Mouse (Mus musculus) cerebellum, postnatal 36 days (tissue): ENCODE measurements around the gene Htr1a.

ENCODE experiments used
- DNase-seq, 2 experiments: peaks; one replicate each; pipeline ENCODE4 v3.0.0; 2021 to 2022; ENCODE audit warnings: mixed read lengths in 2 of 2

Htr1a gene

DNA sequence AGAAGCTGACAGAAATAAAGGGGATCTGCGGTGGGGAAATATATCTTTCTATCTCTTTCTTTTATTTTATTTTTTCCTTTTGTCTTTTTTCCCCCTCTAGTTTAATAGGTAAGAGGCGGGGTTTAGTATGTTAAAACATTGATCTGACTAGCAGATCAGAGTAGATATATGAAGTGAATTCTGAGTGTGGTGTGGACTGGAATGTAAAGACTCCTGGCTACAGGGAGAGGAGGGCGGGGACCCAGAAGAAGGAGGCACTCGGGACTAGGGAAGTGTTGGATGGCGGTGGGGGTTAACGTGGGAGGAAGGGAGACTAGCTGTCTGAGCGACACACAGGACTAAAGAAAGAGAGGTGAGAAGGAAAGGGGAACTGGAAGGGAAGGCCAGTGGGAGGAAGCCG is at the start of gene Htr1a:
Gene Htr1a, plus strand, starts transcription at position 301 of the 400 bp plus-strand sequence.
- DNase-seq: no peak

DNA sequence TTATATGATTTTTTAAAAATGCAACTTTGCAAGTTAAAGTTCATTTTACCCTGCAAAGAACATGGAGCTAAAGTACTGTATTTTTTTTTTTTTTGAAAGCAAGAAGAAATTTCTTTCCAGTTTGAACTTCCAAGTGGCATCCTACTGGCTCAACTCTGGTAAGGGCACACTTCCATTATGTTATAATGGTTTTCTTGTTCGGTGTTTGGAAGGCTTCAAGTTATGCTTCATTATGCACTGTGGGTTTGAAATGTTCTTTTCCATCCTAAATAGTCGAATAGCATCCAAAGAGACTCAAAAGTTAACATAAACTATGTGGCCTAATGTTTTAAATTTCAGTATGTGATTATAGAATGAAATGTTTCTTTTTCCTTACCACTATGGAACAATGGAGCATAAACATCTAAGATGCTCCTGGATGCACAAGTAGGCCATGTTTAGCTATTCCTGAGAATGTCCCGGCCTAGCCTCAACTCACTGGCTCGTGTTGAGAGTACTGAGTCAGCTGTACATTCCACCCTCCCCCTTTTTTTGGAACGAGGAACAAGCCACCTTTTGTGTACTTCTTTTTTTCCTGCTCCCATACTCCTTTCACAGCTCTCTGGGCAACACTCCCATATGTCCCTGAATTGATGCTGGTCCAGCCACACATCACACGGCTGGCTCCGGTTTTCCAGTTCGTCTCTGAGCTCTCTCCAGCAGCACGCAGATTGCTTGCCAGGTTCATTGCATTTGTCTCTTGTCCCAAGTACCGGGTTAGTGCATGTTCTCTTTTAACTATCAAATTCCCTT is 31.7 kb upstream of the Htr1a start:
- DNase-seq: peak in 1 of 2 experiments; percentile 2

DNA sequence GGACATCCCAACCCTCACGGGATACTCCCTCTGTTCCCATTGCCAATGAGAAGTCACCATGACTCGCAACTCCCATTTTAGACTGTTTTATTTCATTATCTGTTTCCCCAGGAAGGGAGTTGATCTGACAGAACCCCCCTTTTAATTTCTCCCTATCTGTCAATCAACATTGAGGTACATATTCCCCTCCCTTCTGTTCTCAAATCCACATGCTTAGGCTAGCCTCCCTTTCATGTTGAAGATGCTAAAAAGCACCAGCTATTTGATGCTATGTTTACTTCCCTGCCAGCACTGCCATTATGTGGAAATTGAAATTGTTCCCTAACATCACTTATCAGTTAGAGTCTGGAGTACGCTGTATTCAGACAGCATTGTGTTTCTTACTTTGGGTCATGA is 31.1 kb upstream of the Htr1a start:
- no peak for DNase-seq

DNA sequence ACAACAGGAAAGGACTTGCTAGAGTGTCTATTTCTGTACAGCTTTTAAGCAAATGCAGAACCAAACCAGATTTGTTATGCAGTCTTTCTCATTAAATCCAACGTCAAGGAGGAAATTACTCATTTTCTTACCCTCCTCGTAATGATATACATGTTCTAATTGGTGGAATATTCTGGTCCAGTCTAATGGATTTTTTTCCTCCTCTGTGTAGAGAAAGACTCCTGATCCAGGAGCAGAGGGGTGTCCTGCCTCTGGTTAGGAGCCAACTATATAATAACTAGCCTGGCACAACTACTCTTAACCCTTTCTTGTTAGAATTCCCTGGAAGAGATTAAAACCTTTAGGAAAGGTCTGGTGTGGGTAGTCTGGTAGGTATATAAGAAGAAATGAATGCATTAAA is 10.3 kb upstream of the Htr1a start:
- no peak for DNase-seq

DNA sequence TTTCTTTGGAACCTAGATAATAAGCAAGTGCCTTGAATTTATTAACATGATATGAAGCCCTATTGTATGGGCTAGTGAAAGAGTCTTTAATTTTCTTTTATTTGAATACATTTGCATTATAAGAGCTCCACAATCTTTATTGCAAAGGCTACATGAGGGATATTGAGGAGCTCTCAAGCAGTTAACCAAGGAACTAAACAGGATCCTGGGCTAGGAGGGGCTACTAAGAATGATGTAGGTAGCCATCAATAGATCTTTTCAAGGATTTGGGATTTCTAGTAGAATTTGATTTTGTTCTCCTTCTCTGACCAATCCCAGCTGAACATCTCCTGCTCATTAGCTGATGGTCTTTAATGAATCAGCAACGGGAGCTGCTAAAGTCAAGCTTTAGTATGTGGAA is 9.8 kb upstream of the Htr1a start:
- DNase-seq: no peak

DNA sequence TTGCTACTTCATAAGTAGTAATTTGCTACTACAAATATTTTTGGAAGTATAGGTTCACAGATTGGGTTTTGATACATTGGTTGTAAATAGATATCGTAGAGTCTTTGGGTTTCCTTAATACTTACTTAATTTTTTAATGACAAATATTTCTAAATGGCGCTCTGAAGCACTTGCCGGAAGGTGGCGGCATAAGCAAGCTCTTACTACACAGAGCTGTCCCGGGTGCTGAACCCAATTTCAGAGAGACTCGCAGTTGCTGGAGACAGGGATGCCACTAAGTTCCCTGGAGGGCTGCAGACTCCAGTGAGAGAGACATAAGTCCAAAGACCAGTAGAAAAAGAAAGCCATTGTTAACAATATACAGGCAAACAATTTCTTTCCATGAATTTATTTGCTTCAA is 863 bp upstream of the Htr1a start:
- peak; percentile 26 to 27 for DNase-seq

DNA sequence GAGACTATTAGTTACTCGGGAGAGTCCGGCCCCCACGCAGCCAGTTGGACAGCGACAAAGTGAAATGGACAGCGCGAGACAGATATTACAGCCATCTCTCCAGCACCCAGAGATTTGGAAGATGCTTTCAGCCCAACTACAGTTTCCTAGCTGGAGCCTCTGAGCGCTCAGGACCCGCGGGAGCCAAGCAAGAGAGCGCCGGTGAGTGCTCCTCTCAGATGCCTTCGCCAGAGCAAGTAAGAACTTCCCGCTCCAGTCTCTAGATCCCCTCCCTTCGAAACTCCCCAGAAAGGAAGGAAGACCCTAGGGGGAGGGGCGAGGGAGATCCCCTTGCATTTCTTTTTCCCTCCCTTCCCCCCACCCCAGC is 415 bp downstream of the Htr1a start:
- no peak for DNase-seq

DNA sequence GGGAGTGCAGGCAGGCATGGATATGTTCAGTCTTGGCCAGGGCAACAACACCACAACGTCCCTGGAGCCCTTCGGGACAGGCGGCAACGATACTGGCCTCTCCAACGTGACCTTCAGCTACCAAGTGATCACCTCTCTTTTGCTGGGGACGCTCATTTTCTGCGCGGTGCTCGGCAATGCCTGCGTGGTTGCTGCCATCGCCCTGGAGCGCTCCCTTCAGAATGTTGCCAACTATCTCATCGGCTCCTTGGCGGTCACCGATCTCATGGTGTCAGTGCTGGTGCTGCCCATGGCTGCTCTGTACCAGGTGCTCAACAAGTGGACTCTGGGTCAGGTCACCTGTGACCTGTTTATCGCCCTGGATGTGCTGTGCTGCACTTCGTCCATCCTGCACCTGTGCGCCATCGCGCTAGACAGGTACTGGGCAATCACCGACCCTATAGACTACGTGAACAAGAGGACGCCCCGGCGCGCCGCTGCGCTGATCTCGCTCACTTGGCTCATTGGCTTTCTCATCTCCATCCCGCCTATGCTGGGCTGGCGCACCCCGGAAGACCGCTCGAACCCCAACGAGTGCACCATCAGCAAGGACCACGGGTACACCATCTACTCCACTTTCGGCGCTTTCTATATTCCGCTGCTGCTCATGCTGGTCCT is 927 bp downstream of the Htr1a start:
- peak in 1 of 2 experiments; percentile 5 for DNase-seq

DNA sequence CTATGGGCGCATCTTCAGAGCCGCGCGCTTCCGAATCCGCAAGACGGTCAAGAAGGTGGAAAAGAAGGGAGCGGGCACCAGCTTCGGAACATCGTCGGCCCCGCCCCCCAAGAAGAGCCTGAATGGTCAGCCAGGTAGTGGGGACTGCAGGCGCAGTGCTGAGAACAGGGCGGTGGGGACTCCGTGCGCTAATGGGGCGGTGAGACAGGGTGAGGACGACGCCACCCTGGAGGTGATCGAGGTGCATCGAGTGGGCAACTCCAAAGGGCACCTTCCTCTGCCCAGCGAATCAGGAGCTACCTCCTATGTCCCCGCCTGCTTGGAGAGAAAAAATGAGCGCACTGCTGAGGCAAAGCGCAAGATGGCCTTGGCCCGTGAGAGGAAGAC is 1.4 kb downstream of the Htr1a start:
- DNase-seq: no peak

DNA sequence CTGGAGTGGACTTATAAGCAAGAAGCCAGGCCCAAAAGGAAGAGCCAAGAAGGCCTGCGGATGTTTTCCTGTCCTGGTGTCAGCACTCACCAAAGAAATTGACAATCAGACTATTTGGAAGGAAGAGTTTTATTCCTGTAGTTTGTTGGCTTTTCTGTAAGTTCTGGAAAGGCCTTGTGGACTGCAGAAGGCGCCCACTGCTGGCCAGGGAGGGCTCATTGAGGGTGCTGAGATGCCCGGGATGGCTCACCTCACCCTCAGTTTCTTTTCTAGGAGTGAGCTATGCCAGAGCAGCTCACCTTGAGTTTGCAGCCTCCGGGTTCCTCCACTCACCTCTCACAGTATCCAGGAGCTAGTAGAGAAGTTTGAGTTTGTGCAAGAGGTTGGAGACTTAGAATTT is 2.8 kb downstream of the Htr1a start:
- no peak for DNase-seq

DNA sequence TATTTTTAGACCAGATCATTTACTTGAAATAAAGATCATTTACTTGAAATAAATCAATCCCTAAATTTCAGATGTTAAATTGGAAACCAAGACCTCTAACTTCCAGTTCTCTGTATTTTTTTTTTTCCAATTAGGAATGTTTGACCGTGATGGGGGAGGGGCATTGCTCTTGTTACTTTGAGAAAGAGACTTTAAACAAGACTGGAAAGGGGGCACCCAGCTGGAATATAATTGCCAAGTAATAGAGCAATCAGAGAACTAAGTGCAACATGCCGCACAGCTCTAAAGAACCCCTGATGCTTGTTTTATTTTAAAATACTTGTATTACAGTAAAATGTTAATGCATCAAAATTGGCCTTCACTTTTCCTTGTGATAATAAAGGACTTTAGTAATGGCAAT is 4.3 kb downstream of the Htr1a start:
- DNase-seq: no peak

DNA sequence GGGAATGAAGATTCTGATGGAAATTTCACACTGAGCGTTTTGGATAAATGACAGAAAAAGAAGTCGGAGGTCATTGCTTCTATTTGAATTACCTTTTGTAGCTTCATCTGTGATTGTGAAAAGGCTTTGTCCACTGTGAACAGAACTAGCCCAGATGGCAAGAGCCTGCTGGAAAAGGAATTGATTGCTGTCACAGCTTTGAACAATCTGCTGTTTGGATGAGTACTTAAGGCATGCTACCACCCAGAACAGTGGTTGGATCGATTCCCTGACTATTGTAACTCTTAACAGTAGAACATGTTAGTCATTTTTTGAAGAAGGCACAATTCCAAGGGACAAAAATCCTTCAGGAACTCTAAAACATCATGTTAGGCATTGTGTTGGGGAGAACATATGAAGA is 8.1 kb downstream of the Htr1a start:
- DNase-seq: no peak
